Mouse (Mus musculus): ENCODE measurements around the gene Lin28b. TPM values are rescaled to one million over a fixed set of nuclear protein-coding genes. Genes with fewer than 3 reads are reported as not detected.

The Lin28b gene
- polyA plus RNA-seq, 1 experiment = not detected

GRCm38 (mm10) chr10:45468180-45468915, 17.8 kb downstream of the Lin28b start:
- no peak for TF ChIP-seq POLR2A (IDR thresholded peaks at IDR 0.05; ENCODE audit: low read depth, low read length)
- no peak for TF ChIP-seq CTCF (IDR thresholded peaks at IDR 0.05; ENCODE audit: extremely low read depth, insufficient read depth, insufficient read length, insufficient replicate concordance)
- Histone ChIP-seq H3K27ac (ENCODE audit: insufficient read depth, low read length) (no peak overlapping the region), H3K4me1 (ENCODE audit: control insufficient read depth, insufficient read depth, insufficient read length) (no peaks in the 10 kb centered on the region), H3K27me3 (ENCODE audit: control insufficient read depth, insufficient read depth, low read length) (peaks cover 12% of the 10 kb centered on the region), H3K4me3 (ENCODE audit: extremely low read depth, insufficient read depth, insufficient read length) (no peak overlapping the region), H3K36me3 (ENCODE audit: control insufficient read depth, insufficient read depth, low read length) (no peaks in the 10 kb centered on the region)
- WGBS = 23% methylated on average over 4 of the region's 4 CpGs
- no peak for DNase-seq (ENCODE audit: low read depth in 1 of 2, low spot score in 2 of 2)

DNA sequence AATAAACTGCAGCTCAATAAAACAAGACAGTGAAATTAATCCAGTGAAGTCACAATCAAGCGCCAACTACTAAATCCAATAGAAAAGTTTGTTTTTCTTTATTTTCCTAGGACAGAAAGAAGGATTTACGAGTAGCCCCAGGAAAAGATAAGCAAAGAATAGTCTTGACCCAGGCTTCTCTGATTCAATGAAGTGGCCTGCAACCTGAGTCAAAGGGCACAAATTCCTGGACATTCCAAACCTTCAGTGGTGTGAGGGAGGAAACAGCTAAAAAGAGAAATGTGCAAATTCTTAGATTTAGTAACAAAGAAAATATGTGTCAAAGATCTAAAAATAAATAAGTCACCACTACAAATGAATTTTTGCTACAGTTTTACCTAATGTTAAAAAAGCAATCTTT, 27.6 kb downstream of the Lin28b start:
- TF ChIP-seq CTCF (IDR thresholded peaks at IDR 0.05; ENCODE audit: extremely low read depth, insufficient read depth, insufficient read length, insufficient replicate concordance) (no peak), POLR2A (IDR thresholded peaks at IDR 0.05; ENCODE audit: low read depth, low read length) (no peak)
- Histone ChIP-seq H3K4me3 (ENCODE audit: extremely low read depth, insufficient read depth, insufficient read length) (no peak overlapping the region), H3K27ac (ENCODE audit: insufficient read depth, low read length) (no peak overlapping the region), H3K36me3 (ENCODE audit: control insufficient read depth, insufficient read depth, low read length) (no peaks in the 10 kb centered on the region), H3K4me1 (ENCODE audit: control insufficient read depth, insufficient read depth, insufficient read length) (no peaks in the 10 kb centered on the region), H3K27me3 (ENCODE audit: control insufficient read depth, insufficient read depth, low read length) (no peaks in the 10 kb centered on the region)
- 87% methylated on average over 2 of the region's 2 CpGs for WGBS
- no peak for DNase-seq (ENCODE audit: low read depth in 1 of 2, low spot score in 2 of 2)

GRCm38 (mm10) chr10:45458074-45458473, 28.1 kb downstream of the Lin28b start:
- Histone ChIP-seq H3K27ac (ENCODE audit: insufficient read depth, low read length) (no peak overlapping the region), H3K36me3 (ENCODE audit: control insufficient read depth, insufficient read depth, low read length) (no peaks in the 10 kb centered on the region), H3K4me1 (ENCODE audit: control insufficient read depth, insufficient read depth, insufficient read length) (no peaks in the 10 kb centered on the region), H3K27me3 (ENCODE audit: control insufficient read depth, insufficient read depth, low read length) (no peaks in the 10 kb centered on the region), H3K4me3 (ENCODE audit: extremely low read depth, insufficient read depth, insufficient read length) (no peak overlapping the region)
- TF ChIP-seq POLR2A (IDR thresholded peaks at IDR 0.05; ENCODE audit: low read depth, low read length) (no peak), CTCF (IDR thresholded peaks at IDR 0.05; ENCODE audit: extremely low read depth, insufficient read depth, insufficient read length, insufficient replicate concordance) (no peak)
- WGBS = 90% methylated on average over 2 of the region's 2 CpGs
- DNase-seq (ENCODE audit: low read depth in 1 of 2, low spot score in 2 of 2) = no peak

DNA sequence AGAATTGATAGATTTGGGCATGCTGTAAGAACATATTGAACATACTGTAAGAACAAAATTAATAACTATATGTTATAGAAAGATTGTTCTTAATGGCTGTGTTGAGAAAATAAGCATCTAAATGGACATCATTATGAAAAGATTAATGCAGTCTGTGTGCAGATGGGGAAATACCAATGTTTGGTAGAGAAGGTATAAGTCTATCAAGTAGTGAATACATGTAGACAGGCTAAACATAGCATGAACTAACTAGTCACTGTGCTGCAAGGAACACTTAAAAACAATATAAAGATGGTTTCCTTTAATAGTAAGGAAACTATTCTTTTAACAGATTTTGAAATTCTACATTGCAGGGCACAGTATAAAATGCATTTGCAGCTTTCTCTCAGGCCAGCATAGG, 39.6 kb downstream of the Lin28b start:
- H3K4me1 ChIP-seq (ENCODE audit: control insufficient read depth, insufficient read depth, insufficient read length) = no peaks in the 10 kb centered on the region
- no peaks in the 10 kb centered on the region for H3K36me3 ChIP-seq (ENCODE audit: control insufficient read depth, insufficient read depth, low read length)
- H3K4me3 ChIP-seq (ENCODE audit: extremely low read depth, insufficient read depth, insufficient read length) = no peak overlapping the region
- no peak for DNase-seq (ENCODE audit: low read depth in 1 of 2, low spot score in 2 of 2)
- no peak overlapping the region for H3K27ac ChIP-seq (ENCODE audit: insufficient read depth, low read length)
- no peaks in the 10 kb centered on the region for H3K27me3 ChIP-seq (ENCODE audit: control insufficient read depth, insufficient read depth, low read length)
- TF ChIP-seq POLR2A (IDR thresholded peaks at IDR 0.05; ENCODE audit: low read depth, low read length) (no peak), CTCF (IDR thresholded peaks at IDR 0.05; ENCODE audit: extremely low read depth, insufficient read depth, insufficient read length, insufficient replicate concordance) (no peak)

DNA sequence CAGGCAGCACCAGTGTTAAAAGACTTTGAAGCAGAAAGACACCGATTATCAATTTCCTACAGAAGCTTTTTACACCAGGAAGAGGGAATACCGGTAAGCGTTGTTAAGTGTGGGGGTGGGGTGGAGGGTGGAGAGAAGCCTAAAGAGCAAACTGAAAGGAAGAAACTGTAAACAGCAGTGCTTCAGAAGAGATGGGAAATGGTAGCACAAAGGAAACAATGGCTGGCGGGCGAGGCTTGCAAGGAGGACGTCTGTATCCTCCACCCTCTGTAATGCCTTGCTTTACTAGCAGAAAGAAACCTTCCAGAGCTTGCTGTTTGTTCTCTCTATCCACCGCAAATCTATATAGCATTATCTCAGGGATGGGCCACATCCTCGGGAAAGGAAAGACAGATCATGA, 40.0 kb downstream of the Lin28b start:
- Histone ChIP-seq H3K27me3 (ENCODE audit: control insufficient read depth, insufficient read depth, low read length) (no peaks in the 10 kb centered on the region), H3K4me3 (ENCODE audit: extremely low read depth, insufficient read depth, insufficient read length) (no peak overlapping the region), H3K27ac (ENCODE audit: insufficient read depth, low read length) (no peak overlapping the region), H3K36me3 (ENCODE audit: control insufficient read depth, insufficient read depth, low read length) (no peaks in the 10 kb centered on the region), H3K4me1 (ENCODE audit: control insufficient read depth, insufficient read depth, insufficient read length) (no peaks in the 10 kb centered on the region)
- TF ChIP-seq POLR2A (IDR thresholded peaks at IDR 0.05; ENCODE audit: low read depth, low read length) (no peak), CTCF (IDR thresholded peaks at IDR 0.05; ENCODE audit: extremely low read depth, insufficient read depth, insufficient read length, insufficient replicate concordance) (no peak)
- 41% methylated on average over 8 of the region's 8 CpGs for WGBS
- DNase-seq (ENCODE audit: low read depth in 1 of 2, low spot score in 2 of 2) = no peak

- whole genome bisulfite sequencing = 79% methylated on average over 1 of the region's 1 CpGs
- Histone ChIP-seq H3K4me1 (ENCODE audit: control insufficient read depth, insufficient read depth, insufficient read length) (no peaks in the 10 kb centered on the region), H3K27ac (ENCODE audit: insufficient read depth, low read length) (no peak overlapping the region), H3K27me3 (ENCODE audit: control insufficient read depth, insufficient read depth, low read length) (no peaks in the 10 kb centered on the region), H3K36me3 (ENCODE audit: control insufficient read depth, insufficient read depth, low read length) (no peaks in the 10 kb centered on the region), H3K4me3 (ENCODE audit: extremely low read depth, insufficient read depth, insufficient read length) (no peak overlapping the region)
- TF ChIP-seq POLR2A (IDR thresholded peaks at IDR 0.05; ENCODE audit: low read depth, low read length) (no peak), CTCF (IDR thresholded peaks at IDR 0.05; ENCODE audit: extremely low read depth, insufficient read depth, insufficient read length, insufficient replicate concordance) (no peak)
- no peak for DNase-seq (ENCODE audit: low read depth in 1 of 2, low spot score in 2 of 2)
Observed at GRCm38 (mm10) chr10:45422372-45422771, 63.8 kb downstream of the Lin28b start.

DNA sequence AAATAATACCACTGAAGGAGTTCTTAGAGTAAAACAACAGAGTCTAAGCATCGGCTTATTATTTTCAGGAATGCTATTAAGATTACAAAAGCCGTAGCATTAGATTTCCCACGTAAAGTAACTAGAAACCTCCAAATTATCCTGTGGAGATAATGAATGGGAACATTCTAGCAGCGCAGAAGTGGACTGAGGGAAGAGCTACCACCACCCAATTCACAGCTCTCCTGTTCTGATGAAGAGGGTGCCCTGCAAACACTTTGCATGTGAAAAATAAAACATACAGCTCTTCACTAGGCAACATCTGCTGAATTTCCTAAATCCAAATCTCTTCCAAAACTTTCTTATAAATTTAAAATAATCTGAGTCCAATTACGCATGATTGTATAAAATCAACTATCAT, 74.1 kb downstream of the Lin28b start:
- DNase-seq (ENCODE audit: low read depth in 1 of 2, low spot score in 2 of 2) = no peak
- H3K36me3 ChIP-seq (ENCODE audit: control insufficient read depth, insufficient read depth, low read length) = no peaks in the 10 kb centered on the region
- H3K4me1 ChIP-seq (ENCODE audit: control insufficient read depth, insufficient read depth, insufficient read length) = no peaks in the 10 kb centered on the region
- TF ChIP-seq POLR2A (IDR thresholded peaks at IDR 0.05; ENCODE audit: low read depth, low read length) (no peak), CTCF (IDR thresholded peaks at IDR 0.05; ENCODE audit: extremely low read depth, insufficient read depth, insufficient read length, insufficient replicate concordance) (no peak)
- 92% methylated on average over 5 of the region's 5 CpGs for WGBS
- no peak overlapping the region for H3K4me3 ChIP-seq (ENCODE audit: extremely low read depth, insufficient read depth, insufficient read length)
- H3K27me3 ChIP-seq (ENCODE audit: control insufficient read depth, insufficient read depth, low read length) = no peaks in the 10 kb centered on the region
- no peak overlapping the region for H3K27ac ChIP-seq (ENCODE audit: insufficient read depth, low read length)
